9 mouse cellular contexts compared by ENCODE assay signal in the genomic region with DNA sequence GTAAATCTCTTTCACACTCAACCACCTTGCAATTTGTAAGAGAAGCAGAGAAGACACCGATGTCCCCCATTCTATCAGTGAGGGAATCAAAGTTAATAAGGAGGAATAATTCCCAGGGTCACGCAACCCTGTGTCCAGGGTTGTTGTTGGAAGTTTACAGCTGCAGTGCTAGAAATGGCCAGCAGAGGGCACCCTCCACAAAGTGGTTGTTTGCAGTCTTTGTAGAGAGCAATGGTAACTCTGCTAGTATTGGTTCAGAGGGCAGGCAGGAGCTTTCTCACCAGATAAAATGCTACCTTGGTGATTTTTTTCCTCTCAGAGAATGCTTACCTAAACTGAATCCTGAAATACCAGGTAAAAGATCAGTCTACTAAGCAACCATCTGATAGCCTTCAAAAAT. TPM values are rescaled to one million over a fixed set of nuclear protein-coding genes. Genes with fewer than 3 reads are reported as not detected.
DNase-seq lines count a peak whose midpoint lies in the region; ATAC-seq lines count a peak whose summit lies in the region.
"Had no signal": no experiment of that assay in that cellular context is flagged by ENCODE, and none has a peak within 500 bp of the region (broad histone marks: within the 10 kb centered on the region; RNA-seq: fewer than 3 reads in every experiment).

No protein-coding gene starts in this region.

- 7% methylated on average over 2 of the region's 2 CpGs for WGBS in lung, embryonic 16.5 days

- no peak overlapping the region for H3K4me3 ChIP-seq in lung, embryonic 16.5 days (ENCODE audit: low read length)
- H3K4me3 ChIP-seq: embryonic facial prominence, embryonic 12.5 days had no signal

- no peak overlapping the region for H3K27ac ChIP-seq in lung, embryonic 16.5 days (ENCODE audit: low read length)
- H3K27ac ChIP-seq: embryonic facial prominence, embryonic 12.5 days had no signal

- peak; percentile 75 for ATAC-seq in common myeloid progenitor, adult 5-6 weeks (replicated peaks; ENCODE audit: low read depth, poor library complexity, severe bottlenecking)
- ATAC-seq in lung, embryonic 16.5 days (ENCODE audit: low read depth), result peak; percentile 34; the same call in 1 of the 2 replicates

- intact Hi-C loops in gastrocnemius, postnatal 14 days (cut with DNase I; ENCODE audit: low total_unique reads), result loop anchor here (2.0 kb wide), 1 partner anchor 153 kb away; no protein-coding TSS in a partner anchor

- H3K27me3 ChIP-seq in lung, embryonic 16.5 days (ENCODE audit: control insufficient read depth, insufficient read depth, low read depth, low read length), result no peaks in the 10 kb centered on the region
- H3K27me3 ChIP-seq: embryonic facial prominence, embryonic 12.5 days had no signal

- DNase-seq in 416B (ENCODE audit: low read depth) (peak; percentile 74), adipocyte (ENCODE audit: low spot score) (peak; percentile 92)
- DNase-seq in gastrocnemius, postnatal 14 days, result peak; percentile 78
- DNase-seq in kidney, postnatal 25 days, result peak; percentile 78 to 94
- peak; percentile 83 for DNase-seq in ovary, postnatal 10 days (ENCODE audit: low spot score)
- peak; percentile 27 to 70 for DNase-seq in thymus, postnatal 10 days (ENCODE audit: low spot score in 2 of 2)

- H3K36me3 ChIP-seq in lung, embryonic 16.5 days (ENCODE audit: control insufficient read depth, insufficient read depth, low read length), result no peaks in the 10 kb centered on the region
- H3K36me3 ChIP-seq: embryonic facial prominence, embryonic 12.5 days had no signal

- no peak overlapping the region for H3K9ac ChIP-seq in lung, embryonic 16.5 days (ENCODE audit: low read length)
- H3K9ac ChIP-seq: embryonic facial prominence, embryonic 12.5 days had no signal

- no peaks in the 10 kb centered on the region for H3K9me3 ChIP-seq in lung, embryonic 16.5 days (ENCODE audit: control insufficient read depth, low read length)
- H3K9me3 ChIP-seq: embryonic facial prominence, embryonic 12.5 days had no signal

- peaks cover 4% of the 10 kb centered on the region for H3K4me1 ChIP-seq in lung, embryonic 16.5 days (replicated peaks; ENCODE audit: control insufficient read depth, insufficient read depth, low read length)

- no peak overlapping the region for H3K4me2 ChIP-seq in lung, embryonic 16.5 days (ENCODE audit: low read depth, low read length)
- H3K4me2 ChIP-seq: embryonic facial prominence, embryonic 12.5 days had no signal

RNA-seq across cellular contexts. Expression of a gene that starts 18.1 kb away (rescaled TPM):
- total RNA-seq in common myeloid progenitor, adult 5-6 weeks (2017), result 0.97 and 1.0 TPM in 2 replicates
- total RNA-seq in gastrocnemius, postnatal 14 days (2021), result 1 to 10 TPM; 8.3 to 9.5 TPM
- 14.8 and 16.9 TPM in 2 replicates for polyA plus RNA-seq in lung, embryonic 16.5 days (2015; fragmentation: Nextera tagmentation; extraction: Ambion mirVana)

RNA-seq across cellular contexts. Expression of a gene that starts 37.9 kb away (rescaled TPM):
- 169 and 179 TPM in 2 replicates for total RNA-seq in common myeloid progenitor, adult 5-6 weeks (2017)
- 10 to 100 TPM; 18.4 to 19.7 TPM for total RNA-seq in gastrocnemius, postnatal 14 days (2021)
- polyA plus RNA-seq in lung, embryonic 16.5 days (2015; fragmentation: Nextera tagmentation; extraction: Ambion mirVana), result 60.4 and 61.8 TPM in 2 replicates
